Mouse (Mus musculus) 416B (cell line): ENCODE measurements around the gene Plcd3.
A peak's percentile ranks its signal among the peaks of the same experiment; 100 is the strongest.

Source experiments
- DNase-seq: peaks from one replicate; pipeline ENCODE4 v3.0.0; 2011; ENCODE audit warnings: low read depth

Gene Plcd3

DNA sequence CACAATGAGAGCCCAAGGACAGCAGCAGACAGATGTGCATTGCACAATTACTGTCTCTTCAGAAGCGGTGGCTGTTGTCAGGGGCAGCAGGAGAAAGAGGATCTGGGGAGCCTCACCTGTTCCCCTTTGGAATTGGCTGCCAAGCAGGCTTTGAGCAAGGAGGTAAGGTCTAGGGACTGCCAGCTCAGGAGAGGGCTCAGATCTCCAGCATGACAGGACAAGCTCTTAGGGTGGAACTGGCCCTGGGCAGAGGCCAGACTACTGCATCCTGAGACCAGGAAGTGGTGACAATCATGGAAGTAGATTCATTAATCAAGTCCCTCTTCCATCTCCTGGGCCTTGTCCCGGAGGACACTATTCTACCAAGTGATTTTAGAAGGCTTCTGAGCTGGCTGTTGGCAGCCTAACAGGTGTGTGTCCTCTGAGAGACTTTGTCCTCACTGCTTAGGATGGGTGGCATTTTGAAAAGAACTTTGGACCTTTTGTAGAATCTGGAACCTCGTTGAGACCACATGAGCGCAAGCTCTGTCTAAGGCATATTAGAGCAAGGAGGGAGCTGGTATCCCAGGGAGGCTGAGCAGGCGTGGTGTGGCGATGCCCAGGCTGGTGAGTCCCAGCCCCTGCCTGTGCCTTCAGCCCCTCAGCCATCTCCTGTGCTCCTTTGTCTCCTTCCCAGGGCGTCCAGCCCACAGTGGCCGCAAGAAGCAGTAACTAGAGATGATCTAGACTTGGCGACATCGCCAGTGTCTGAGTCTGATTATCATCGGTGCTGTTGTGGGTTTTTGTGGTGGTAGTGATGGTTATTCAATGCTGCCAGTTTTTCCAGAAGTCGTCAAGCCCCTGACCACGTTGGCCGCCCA lies 35.0 kb downstream of the Plcd3 start:
- DNase-seq = no peak

- no peak for DNase-seq
Measured at GRCm38 (mm10) chr11:103058499-103059085, 42.9 kb downstream of the Plcd3 start.

DNA sequence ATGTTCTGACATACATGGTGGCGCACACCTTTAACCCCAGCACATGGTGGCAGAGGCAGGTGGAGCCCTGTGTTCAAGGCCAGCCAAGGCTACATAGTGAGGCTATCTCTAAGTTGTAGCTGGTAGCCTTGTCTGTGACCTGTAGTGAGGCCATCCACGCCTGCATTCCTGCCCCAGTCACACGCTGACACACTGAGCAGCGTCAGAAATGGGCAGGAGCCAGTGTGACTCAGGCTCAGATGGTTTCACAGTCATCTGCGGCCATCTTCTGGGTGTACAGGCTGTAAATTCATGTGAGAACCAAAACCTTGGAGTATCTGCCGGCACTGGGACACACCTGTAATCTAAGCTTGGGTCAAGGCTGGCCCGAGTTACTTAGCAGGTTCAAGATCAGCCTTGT lies 44.8 kb downstream of the Plcd3 start:
- DNase-seq = no peak

- DNase-seq = peak; percentile 82
Measured at GRCm38 (mm10) chr11:103054798-103055197, 46.7 kb downstream of the Plcd3 start.

DNA sequence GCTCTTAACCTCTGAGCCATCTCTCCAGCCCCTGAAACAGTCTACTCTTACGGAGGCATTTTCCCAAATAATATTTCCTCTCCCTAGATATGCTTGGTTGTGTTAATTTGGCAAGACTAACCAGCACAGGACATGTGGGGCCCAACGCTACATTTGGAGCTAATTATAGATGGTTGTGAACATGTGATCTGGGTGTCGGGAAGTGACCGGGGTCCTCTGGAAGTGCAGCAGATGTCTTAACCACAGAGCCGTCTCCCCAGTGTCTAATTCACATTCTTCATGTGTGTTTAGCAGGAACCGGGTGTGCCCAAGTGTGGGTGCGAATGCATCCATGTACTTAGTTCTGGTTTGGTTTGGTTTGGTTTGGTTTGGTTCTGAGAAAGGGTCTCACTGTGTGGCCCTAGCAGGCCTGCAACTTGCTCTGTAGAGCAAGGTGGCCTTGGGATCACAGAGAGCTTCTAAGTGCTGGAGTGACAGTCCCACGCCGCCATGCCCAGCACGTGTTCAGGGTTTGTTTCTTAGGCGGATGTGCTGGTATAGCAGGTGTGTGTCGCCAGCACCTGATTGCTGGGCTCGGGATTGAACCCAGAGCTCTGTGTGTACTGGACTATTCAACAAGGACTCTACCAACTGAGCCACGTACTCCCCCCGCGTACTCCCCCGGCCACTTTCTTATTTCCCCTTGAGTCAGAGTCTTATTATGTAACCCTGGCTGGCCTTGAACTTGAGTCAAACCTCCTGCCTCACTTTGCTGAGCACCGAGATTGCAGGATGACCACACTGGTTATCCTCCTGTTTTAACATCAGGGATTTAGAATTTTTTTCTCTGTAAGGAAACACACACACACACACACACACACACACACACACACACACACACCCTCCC lies 48.0 kb downstream of the Plcd3 start:
- peak; percentile 58 for DNase-seq

DNA sequence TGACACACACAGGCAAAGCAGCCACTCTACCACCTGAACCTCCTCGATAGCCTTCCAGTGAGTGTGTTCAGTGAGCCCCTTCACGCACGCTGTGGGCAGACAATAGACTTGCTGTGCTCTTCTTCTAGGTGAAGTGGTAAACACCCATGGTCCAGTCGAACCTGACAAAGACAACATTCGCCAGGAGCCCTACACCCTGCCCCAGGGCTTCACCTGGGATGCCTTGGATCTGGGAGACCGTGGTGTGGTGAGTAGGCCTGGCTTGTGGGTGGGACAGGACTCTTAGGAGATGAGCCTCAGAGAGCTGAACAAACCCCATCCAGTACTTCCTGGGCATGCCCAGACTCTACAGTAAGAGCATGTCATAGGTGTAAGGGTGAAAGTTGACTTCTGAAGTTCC lies 49.4 kb downstream of the Plcd3 start:
- no peak for DNase-seq

DNA sequence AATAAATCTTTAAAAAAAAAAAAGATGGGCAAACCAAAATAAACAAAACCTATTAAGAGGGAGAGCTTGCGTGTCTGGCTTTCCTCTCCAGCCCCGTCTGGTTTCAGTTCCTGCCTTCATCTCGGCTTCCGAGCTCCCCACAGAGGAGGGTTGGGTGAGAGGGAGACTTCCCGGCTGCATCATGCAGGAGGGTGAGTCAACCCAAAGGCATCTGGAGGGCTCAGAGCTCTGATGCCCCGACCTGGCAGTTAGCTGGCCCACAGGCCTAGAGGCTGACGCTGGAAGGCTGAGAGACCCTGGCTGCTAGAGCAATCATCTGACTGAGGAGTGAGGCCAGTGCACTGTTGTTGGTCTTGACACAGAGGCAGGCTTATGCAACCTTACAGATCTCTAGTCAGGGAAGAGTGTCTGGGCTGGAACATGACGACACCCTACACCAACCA lies 50.2 kb downstream of the Plcd3 start:
- DNase-seq = no peak

- no peak for DNase-seq
Measured at GRCm38 (mm10) chr11:103050153-103050552, 51.3 kb downstream of the Plcd3 start.

DNA sequence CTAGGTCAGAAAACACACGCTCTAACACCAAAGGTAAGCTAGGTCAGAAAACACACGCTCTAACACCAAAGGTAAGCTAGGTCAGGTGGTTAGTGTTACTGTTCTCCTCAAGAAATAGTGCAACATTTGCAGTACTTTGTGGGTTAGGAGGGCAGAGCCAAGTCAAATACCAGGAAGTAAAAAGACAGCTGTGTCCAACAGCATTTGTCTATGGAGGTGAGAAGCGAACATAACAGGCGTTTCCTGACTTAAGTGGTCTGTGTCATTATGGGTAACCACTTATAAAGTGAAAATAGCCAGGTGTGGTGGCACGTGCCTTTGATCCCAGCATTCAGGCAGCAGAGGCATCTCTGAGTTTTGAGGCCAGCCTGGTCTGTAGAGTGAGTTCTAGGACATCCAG lies 51.8 kb downstream of the Plcd3 start:
- no peak for DNase-seq

GRCm38 (mm10) chr11:103046286-103046685 lies 55.2 kb downstream of the Plcd3 start:
- DNase-seq = no peak

- DNase-seq = no peak
Measured at GRCm38 (mm10) chr11:103043982-103044381, 57.5 kb downstream of the Plcd3 start.

DNA sequence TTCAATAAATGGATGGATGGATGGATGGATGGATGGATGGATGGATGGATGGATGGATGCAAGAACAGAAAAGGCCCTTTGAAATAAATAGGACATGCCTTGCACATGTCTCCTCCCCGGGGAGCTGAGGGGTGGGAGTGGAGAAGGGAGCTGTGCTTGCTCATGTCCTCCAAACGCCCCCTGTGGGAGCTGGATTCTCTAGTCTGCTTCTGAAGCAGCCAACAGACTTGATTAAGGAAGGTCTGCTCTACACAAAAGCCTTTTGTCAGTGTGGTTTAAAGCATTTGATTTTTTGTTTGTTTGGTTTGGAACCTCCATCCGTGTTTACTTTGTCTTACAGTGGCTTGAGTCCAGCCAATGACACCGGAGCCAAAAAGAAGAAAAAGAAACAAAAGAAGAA lies 58.6 kb downstream of the Plcd3 start:
- DNase-seq = no peak

GRCm38 (mm10) chr11:103038037-103038436 lies 63.4 kb downstream of the Plcd3 start:
- no peak for DNase-seq

- DNase-seq = no peak
Measured at GRCm38 (mm10) chr11:103036881-103037465, 64.5 kb downstream of the Plcd3 start.

- DNase-seq = no peak
Measured at GRCm38 (mm10) chr11:103035007-103035406, 66.5 kb downstream of the Plcd3 start.

DNA sequence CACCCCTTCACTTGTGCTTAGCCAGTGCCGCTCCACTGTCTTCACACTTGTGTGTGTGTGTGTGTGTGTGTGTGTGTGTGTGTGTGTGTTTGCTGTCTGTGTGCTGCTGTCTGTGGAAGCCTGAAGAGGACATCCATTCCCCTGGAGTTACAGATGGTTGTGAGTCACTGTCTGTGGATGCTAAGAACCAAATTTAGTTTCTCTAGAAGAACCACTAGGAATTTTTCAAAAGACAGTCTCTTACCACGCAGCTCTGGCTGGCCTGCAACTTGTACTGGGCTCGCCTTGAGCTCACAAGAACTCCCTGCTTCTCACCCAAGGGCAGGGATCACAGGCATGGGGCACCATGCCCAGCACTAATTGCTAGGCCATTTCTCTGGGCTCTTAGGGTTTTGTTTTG lies 68.4 kb downstream of the Plcd3 start:
- no peak for DNase-seq

DNA sequence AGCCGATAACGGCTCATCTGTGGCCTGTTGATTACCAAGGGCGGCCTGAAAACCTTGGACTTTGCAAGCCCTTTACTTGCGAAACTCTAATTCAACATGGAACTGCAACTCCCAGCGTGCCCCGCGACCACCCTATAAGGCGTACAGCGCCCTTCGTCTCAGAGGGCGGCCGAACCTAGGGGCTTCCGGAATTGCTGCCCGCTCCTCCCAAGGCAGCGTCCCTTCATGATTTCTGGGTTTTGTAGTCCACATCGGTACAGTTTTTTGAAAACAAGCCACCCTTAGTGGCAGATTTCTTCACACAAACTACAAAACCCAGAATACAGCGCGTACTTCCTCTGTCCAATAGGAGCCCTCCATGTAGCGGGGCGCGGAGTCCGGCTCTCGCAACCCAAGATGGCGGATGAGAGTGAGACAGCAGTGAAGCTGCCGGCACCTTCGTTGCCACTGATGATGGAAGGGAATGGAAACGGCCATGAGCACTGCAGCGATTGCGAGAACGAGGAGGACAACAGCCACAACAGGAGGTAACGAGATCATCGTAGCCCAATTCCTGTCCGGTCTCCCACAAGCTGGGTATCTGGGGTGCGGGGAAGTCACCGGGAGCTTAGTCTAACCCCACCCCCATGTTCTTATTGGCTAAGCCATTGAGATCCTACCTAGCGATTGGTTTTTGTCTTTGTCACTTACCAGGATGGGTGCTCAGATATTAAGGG lies 73.1 kb downstream of the Plcd3 start, which contains the start of the genes Nmt1 and Dcakd:
Gene Nmt1, plus strand, starts transcription at position 15 of the 716 bp plus-strand sequence.
Gene Dcakd, minus strand, starts transcription at position 158 of the 716 bp plus-strand sequence.
- peak; percentile 99 for DNase-seq

- DNase-seq = peak; percentile 74
Measured at GRCm38 (mm10) chr11:103027570-103028175, 73.8 kb downstream of the Plcd3 start.

DNA sequence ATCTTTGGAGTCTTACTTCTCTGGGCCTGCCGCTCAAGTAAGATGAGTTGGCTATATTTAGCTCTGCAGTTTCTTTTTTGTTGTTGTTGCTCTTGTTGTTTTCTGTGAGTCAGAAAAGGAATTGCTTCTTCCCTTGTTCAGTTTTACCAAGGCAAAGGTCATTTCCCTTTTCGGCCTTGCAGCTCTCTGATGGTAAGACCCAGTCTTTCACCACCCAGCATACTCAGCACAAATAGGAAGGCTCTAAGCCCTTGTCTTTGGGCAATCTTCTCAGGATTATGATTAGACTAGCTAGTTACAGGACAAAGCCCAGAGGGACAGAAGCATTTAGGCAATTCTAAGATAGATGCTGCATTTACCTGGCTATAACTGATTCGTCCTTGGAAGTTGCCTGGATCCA lies 74.6 kb downstream of the Plcd3 start:
- peak; percentile 56 for DNase-seq

GRCm38 (mm10) chr11:103023974-103024373 lies 77.5 kb downstream of the Plcd3 start:
- no peak for DNase-seq
